Mouse (Mus musculus) adrenal gland, adult (tissue): ENCODE results near the gene Abca1.

Experiments used
- DNase-seq, 2 experiments: peaks; one replicate each; pipeline ENCODE4 v3.0.0; 2022 to 2023; ENCODE audit warnings: low spot score in 1 of 2; ENCODE audit not compliant: inconsistent age in 2 of 2

Abca1 gene

GRCm38 (mm10) chr4:53150516-53150915, 9.2 kb downstream of the Abca1 start:
- peak in 1 of 2 experiments; percentile 51 for DNase-seq

GRCm38 (mm10) chr4:53149644-53150043, 10.1 kb downstream of the Abca1 start:
- DNase-seq, result peak in 1 of 2 experiments; percentile 41

DNA sequence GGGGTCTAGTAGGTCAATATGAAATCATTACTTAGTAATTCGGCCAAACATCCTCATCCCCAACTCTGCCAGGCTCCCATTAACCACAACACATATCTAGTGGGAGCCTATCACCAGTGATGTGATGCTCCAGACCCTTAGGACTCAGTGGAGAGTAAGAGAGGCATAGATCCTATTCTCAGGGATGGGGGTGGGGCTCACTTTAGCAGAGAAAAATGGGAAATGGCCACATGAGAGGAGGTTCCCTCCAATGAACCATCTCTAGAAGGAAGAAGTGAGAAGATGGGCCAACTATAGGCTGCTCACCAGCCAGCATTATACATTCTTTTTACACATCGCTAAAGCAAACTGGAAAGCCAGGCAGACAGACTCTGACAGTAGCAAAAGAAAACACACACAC, 10.9 kb downstream of the Abca1 start:
- peak in 1 of 2 experiments; percentile 43 for DNase-seq

DNA sequence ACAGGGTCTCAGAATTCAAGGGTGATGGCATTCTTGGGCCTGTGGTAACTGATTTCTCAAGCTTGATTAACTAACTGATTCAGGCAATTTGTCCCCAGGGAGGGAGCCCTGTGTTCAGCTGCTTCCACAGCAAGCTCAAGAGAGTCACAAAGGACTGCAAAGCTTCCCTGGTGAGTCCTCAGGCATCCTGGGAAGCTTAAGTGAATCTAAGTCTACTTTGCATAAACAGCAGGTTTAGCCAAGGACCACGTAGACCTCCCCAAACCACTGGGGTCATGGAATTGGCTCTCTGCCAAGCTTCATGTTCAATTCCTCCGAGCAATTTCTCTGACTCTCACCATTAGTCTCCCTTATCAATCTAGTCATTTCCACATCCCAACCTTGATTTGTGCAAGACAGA, 12.2 kb downstream of the Abca1 start:
- DNase-seq, result peak in 1 of 2 experiments; percentile 90

DNA sequence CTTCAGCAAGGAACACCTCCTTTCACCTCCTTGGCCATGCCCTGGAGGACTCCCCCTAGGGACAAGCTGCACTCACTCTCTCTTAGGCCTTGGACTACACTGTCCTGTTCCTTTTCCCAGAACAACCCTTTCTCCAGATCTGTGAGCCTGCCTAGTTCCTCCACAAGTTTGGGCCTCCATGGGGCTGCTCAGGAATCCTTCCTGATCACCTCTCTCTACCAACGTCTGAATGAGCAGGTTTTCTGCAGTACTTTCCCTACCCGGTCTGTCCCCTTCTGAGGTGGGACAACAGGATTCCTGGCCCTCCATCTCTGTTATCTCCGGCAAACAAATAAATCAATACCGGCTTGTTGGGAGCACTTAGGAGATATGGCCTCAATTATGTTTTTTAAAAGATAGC, 12.6 kb downstream of the Abca1 start:
- peak in 1 of 2 experiments; percentile 61 for DNase-seq

DNA sequence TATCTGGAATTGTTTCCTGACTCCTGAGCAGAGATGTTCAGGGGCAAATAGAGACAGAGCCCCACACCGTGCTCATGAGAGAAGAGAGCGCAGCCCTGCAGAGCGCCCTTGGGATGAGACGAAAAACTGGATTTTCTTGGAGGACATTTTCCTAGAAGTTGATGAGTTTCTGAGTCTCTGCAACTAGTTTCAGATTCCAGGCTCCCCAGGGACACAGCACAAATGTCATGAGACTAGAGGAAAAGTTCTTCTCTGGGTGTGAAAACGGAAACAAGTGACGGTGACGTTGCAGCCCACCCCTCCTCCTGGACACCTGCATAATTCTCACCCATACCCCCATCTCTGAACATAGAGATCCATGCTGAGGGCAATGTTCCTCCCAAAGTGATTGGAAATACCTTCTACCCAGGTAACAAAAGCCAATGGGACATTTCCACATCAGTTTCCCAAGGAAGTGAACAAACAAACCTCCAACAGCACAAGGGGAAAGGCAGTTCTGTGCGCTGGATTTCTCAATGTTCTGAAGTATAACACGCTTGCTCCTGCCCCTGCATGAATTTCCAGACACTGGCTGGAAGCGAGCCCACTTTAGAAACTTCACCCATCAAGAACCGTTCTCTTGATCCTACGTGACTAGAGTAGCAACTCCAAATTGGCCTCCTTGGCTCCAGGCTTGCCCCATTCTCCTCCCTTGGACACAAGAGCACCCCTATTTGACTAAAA, 13.3 kb downstream of the Abca1 start:
- peak in 1 of 2 experiments; percentile 64 for DNase-seq

DNA sequence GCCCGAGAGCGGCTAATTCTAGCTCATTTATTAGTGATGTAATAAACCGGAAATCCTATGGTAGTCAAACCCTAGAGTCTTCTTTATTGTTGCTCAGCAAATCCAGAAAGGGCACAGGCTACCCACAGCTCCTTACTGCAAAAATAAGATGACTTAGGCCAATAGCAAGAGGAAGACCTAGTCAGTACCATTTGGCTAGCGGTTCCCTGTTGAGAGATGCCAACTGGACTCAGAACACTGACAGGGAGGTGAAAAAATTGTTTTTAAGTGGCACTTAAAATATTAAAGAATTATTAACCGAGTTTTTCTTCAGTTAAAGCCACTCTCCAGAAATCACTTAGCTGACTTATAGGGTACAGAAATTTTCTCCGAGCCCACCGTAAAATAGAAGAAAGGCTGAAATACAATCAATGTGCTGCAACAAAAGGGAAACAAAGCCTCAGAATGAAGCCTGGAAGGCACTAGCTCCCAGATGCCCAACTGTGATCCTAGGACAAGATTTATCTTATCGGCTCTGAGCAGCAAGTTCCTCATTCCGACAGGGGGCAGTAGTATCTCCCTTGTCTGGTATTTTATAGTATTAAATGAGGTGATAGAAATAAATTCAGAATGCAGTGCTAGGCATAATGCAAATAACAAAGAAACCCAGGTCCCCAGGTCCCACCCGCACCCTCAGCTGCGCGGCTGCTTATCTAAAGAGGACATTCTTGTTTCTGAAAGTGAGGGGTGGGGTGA, 14.1 kb downstream of the Abca1 start:
- no peak for DNase-seq

DNA sequence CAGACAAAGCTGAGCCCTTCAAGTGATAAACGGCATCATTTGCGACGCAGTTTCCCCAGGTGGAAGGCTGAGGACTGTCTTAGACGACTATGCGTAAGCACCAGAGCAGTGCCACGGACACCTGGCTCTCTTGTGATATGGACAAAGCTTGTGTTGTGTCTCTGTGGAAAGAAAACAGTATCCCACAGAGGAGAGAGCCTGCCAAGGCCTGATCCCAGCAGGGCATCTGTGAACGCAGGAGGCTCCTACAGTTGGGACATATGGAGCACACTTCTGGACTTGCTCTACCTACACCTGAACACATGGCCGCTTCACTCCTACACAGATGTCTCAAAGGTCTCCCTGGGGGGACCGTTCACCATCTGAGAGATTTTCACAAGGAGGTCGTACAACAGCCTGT, 15.1 kb downstream of the Abca1 start:
- DNase-seq, result peak in 1 of 2 experiments; percentile 36

DNA sequence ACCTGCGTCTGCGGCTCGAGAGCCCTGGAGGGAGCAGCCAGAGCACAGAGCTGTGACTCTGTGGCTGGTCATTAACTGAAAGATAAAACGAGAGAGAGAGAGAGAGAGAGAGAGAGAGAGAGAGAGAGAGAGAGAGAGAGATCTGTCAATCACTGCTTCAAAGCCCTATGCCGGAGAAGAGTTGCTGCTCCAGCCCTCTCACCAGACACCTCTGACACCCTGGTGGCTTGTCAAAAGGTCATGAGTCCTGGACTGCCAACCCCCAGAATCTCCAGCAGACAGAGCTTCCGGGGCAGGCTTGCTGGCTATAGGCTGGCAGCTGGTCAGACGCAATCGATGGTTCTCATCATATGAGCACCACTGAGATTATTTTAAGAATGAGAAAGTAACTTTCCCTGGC, 15.7 kb downstream of the Abca1 start:
- DNase-seq, result no peak

DNA sequence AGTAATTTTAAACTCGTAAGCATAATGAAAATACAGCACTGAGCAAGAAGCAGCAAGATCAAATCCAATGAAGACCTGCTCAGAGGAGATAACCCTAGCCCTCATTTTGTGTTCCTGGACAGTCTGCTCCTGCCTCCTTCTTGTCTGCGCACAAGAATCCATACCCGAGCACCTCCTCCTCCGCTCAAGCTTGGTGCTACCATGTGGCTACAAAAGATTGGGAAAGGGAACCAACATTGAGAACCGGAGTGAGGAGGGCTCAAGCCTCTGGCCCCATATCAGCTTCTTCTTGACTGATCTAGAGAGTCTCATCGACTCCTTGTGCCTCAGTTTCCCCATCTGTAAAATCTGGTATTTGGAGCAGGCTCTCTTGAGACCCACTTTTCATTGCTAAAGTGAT, 19.0 kb downstream of the Abca1 start:
- no peak for DNase-seq

- DNase-seq, result peak in 1 of 2 experiments; percentile 69
Observed at GRCm38 (mm10) chr4:53139495-53139894, 20.2 kb downstream of the Abca1 start.

GRCm38 (mm10) chr4:53138974-53139373, 20.7 kb downstream of the Abca1 start:
- DNase-seq, result no peak

- no peak for DNase-seq
Observed at GRCm38 (mm10) chr4:53137087-53137486, 22.6 kb downstream of the Abca1 start.

- peak in 1 of 2 experiments; percentile 48 for DNase-seq
Observed at GRCm38 (mm10) chr4:53134816-53135215, 24.9 kb downstream of the Abca1 start.

- DNase-seq, result peak in 1 of 2 experiments; percentile 47
Observed at GRCm38 (mm10) chr4:53133995-53134394, 25.7 kb downstream of the Abca1 start.

DNA sequence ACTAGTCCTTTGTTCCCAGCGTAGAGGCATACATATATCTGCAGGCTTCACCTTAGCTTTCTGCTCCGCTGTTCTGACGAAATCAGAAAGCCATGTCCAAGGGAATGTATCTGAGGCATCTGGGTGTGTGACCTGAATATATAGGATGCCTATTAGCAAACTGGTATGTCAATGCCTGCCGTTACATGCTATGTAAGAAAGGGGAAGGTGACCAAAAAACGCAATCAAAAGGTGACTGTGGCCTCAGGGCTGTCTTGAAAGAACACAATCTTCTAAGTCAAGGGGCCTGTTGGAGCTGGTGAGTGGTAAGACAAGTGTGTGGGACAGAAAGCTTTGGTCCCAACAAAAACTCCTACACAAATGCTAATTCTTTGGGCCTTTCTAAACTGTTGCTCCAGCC, 28.2 kb downstream of the Abca1 start:
- DNase-seq, result peak in 1 of 2 experiments; percentile 44

DNA sequence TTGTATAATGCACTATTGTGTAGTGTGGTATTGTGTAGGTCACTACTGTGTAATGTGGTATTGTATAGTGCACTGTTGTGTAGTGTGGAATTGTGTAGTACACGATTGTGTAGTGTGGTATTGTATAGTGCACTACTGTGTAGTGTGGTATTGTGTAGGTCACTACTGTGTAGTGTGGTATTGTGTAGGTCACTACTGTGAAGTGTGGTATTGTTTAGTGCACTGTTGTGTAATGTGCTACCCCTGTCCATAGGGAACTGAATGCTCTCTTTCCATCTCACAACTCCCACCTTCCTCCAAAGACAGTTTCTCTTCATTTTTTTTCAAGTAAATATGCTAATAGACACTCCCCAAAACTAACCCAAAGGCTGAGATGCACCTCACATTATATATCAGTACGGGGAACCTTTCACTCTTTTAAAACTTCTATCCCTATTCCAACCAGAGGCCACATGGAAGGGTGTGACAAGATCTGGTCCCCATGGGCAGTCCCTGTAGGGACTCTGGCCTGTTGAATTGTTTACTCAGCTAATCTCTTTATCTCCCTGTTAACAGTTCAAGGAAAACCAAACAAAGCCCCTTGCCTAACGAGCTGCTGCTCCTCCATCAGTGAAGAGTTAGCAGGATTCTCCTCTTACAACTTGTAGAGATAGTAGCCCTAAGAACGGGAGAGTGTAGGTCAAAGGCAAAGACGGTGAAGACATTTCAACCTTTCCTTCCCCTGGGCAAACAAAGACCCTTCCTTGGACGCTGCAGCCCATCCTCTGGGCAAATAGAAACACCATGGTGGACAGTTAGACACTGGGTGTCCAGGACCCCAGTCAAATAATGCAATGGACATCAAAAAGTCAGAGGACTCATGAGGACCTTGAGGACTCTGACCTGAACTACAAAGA, 28.8 kb downstream of the Abca1 start:
- DNase-seq, result no peak

DNA sequence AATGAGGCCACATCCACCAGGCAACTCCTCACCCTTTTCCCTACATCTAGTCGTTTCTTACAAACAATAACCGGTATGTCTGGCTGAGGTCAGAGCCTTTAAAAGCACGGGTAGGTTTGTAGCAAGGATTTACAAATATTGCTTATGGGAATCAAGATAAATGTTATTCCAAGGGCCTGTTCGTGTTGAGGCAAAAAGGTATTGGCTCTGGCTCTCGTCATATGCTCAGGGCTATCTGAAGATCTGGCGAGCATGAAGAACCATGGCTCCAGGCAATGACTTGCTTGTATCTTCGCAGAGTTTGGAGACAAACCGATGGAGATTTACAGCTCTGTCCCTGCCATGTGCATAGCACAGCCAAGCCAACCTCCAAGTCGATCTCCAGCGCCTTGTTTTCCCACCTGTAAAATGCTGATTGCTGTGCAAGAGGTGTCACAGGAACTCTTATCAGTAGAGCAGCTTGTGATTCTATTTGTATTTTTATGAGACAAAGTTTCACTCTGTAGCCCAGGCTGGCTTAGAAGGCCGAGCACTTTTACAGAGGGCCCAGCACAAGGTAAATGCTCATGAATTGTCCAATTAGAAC, 29.9 kb downstream of the Abca1 start:
- no peak for DNase-seq

DNA sequence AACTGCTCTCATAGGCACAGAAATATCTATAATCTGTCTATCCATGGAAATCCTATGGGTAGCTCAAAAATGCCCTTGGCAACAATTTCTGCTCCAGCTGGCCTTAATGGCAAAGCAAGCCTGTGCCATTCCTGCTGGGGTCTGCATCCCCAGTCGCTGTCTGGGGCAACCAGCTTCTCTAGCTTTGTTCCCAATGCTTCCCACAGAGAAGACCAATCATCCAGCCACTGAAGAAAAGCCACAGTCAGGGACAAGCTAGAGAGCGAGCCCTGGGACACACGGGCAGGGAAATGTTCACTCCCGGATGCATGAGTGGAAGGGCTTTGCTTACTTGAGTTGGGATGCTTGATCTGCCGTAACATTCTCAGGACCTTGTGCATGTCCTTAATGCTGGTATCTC, 32.4 kb downstream of the Abca1 start:
- DNase-seq, result peak in 1 of 2 experiments; percentile 33

DNA sequence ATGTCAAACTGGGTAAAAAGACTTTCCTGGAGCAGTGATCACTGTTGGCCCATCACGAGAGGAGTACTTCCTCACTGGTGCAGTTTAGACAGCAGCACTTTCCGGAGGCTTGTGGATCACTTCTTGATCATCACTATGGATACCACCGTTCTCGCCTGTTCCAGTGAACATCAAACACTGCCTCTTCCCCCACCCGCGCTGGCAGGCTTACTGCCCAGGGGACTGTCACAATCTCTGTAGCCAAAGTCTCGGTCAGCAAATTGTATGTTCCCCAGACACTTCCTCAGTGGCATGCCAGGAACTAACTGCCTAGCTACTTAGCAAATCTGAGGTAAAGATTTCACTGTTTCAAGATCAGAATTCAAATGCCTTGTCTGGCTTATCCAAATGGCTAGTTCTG, 32.9 kb downstream of the Abca1 start:
- peak in 1 of 2 experiments; percentile 72 for DNase-seq
